Mouse (Mus musculus): Measurements from ENCODE around the gene Ykt6. TPM values are rescaled to one million over a fixed set of nuclear protein-coding genes. Genes with fewer than 3 reads are reported as not detected.
"Not testable (repeated sequence)": the region's sequence is repeated elsewhere in the genome, so short reads cannot be mapped to it uniquely, and the experiment has no call there.

Gene Ykt6
- total RNA-seq (2021) = 10 to 100 TPM; 85.7 to 97.5 TPM

GRCm38 (mm10) chr11:5955546-5956276 lies at the start of gene Ykt6:
Gene Ykt6 (plus strand): TSS chr11:5955693.
- DNase-seq = peak; percentile 98
- intact Hi-C loops (cut with DNase I) = no loop called here

- intact Hi-C loops (cut with DNase I) = no loop called here
- no peak for DNase-seq
Observed at GRCm38 (mm10) chr11:5905778-5906518, 49.5 kb upstream of the Ykt6 start.

DNA sequence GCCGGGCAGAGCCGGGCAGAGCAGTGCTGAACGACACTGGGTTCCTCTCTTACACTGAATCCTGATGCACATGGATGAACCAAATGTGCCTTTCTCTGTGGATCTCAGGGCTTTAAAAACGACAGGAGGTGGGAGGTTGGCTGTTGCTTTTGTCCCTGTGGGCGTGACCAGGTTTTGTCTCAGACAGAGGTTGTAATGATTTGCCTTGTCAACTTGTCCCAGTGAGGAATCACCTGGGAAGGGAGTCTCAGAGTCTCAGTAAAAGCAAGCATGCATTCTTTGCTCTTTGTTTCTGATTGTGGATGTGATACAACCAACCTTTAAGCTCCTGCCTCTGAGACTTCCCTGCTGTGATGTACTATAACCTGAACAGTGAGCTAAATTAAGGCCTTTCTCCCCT lies 48.4 kb upstream of the Ykt6 start:
- DNase-seq = no peak
- intact Hi-C loops (cut with DNase I) = no loop called here

- no peak for DNase-seq
- intact Hi-C loops (cut with DNase I) = no loop called here
Observed at GRCm38 (mm10) chr11:5908642-5909041, 46.9 kb upstream of the Ykt6 start.

DNA sequence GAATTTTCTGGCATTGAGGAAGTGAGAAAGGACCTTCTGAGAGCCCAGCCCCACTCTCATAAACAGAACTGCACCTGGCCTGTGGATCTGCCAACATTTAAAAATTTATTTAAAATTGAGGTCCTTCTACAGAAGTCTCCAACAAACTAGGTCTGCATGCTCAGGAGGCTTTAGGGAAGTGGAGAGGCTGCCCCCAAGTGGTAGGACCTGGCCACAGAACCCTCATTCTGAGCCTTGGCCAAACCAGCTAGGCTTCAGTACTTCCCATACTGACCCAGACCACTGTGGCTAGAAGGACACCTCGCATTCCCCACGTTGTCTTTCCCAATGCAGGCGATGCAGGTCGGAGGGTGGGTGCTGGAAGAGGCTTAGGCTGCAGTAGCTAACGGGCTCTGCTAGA lies 42.9 kb upstream of the Ykt6 start:
- peak; percentile 81 to 82 for DNase-seq
- intact Hi-C loops (cut with DNase I) = no loop called here

GRCm38 (mm10) chr11:5913256-5913655 lies 42.2 kb upstream of the Ykt6 start:
- intact Hi-C loops (cut with DNase I) = no loop called here
- no peak for DNase-seq

DNA sequence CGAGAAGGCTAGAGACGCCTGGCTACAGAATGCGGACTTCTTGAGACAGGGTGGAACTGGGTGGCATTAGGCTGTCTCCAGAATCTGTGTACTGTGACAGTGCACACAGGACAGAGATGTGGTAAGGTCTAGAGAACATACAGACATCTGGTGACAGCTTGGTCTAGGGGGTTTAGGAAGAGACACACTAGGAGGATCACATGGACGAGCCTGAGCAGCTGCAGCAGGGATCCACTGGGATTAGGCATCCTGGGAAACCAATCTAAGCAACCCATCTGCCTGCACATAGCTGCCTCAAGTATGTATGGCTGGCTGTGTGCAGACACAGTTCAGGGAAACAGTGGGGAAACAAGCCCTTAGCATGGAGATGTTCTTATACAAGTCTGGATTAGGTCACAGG lies 41.6 kb upstream of the Ykt6 start:
- no peak for DNase-seq
- intact Hi-C loops (cut with DNase I) = no loop called here

DNA sequence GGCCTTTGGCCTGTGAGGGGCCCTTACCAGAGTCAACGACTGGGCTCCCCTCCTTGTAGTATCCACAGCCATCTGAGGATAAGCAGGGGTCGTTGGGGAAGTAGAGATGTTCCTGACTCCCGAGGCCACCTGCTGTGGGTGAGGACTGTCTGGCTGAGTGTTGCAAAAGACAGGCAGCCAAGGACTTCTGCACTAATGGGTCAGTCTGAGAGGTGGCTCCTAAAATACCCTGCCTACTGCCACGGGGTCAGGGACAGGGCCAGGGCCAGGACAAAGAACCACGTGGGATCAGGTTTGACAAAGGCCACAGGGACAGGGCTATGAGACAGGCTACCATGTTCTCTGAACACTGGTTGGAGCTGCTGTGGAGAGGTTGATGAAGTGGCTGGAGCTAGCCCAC lies 40.6 kb upstream of the Ykt6 start:
- DNase-seq = no peak
- intact Hi-C loops (cut with DNase I) = no loop called here

GRCm38 (mm10) chr11:5915429-5916177 lies 39.9 kb upstream of the Ykt6 start:
- intact Hi-C loops (cut with DNase I) = no loop called here
- DNase-seq = peak; percentile 72 to 85

- intact Hi-C loops (cut with DNase I) = no loop called here
Observed at GRCm38 (mm10) chr11:5916178-5916548, 39.3 kb upstream of the Ykt6 start.

DNA sequence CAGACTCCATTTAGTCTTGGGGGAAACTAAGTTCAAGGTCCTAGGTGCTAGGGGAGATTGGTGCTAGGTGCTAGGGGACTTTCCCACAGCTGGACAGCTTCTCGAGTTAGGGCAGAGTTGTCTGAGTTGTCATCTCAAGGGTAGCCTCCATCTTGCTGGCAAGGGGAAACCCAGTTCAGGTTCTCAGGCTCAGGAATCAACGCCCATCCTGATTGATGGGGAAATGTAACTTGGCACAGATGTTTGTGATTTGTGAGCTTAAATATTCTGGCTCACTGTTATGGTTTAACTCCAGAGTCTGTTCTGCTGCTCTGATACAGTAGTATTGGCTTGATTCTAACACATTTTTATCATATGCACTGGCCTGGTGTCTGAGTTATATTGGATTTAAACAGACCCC lies 37.4 kb upstream of the Ykt6 start:
- intact Hi-C loops (cut with DNase I) = no loop called here
- no peak for DNase-seq

More at GRCm38 (mm10) chr11:5916178-5916548, 39.3 kb upstream of the Ykt6 start:
- DNase-seq = peak; percentile 46 to 56

GRCm38 (mm10) chr11:5919606-5920005 lies 35.9 kb upstream of the Ykt6 start:
- DNase-seq = no peak
- intact Hi-C loops (cut with DNase I) = no loop called here

- DNase-seq = no peak
- intact Hi-C loops (cut with DNase I) = no loop called here
Observed at GRCm38 (mm10) chr11:5920323-5920960, 35.1 kb upstream of the Ykt6 start.

DNA sequence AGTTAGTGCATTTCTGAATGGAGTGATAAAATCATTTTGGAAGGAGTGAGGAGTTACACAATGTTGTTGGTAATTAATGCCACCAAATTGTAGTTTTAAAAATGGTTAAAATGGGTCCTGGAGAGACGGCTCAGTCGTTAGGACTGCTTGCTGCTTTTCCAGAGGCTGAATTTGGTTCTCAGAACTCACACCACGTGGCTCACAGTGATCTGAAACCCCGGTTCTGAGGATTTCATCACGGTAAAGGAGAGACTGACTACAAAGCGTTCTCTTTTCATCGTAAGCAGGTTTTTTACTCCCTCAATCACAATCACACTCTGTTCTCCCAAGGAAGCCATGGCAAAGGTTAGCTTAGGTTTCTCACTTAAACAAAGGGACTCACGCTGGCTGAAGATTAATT lies 30.8 kb upstream of the Ykt6 start:
- intact Hi-C loops (cut with DNase I) = no loop called here
- no peak for DNase-seq

GRCm38 (mm10) chr11:5926696-5927220 lies 28.7 kb upstream of the Ykt6 start:
- intact Hi-C loops (cut with DNase I) = no loop called here

DNA sequence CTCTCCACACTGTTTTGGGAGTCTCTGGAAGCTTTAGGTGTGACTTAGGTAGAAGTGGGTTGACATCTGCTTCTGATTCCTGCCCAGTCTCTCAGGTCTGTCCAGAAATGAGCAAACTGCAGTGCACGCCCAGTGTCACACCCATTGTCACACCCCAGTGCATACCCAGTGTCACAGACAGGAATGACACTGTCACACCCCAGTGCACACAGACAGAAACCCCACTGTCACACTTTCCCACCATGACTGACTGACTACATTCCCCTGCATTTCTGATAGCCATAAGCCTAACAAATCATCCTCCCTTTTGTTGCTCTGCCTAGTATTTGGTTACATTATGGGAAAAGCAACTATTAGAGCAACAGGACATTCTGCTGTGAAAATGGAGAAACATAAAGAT lies 24.9 kb upstream of the Ykt6 start:
- intact Hi-C loops (cut with DNase I) = no loop called here
- DNase-seq = no peak

More at GRCm38 (mm10) chr11:5926696-5927220, 28.7 kb upstream of the Ykt6 start:
- DNase-seq = no peak

DNA sequence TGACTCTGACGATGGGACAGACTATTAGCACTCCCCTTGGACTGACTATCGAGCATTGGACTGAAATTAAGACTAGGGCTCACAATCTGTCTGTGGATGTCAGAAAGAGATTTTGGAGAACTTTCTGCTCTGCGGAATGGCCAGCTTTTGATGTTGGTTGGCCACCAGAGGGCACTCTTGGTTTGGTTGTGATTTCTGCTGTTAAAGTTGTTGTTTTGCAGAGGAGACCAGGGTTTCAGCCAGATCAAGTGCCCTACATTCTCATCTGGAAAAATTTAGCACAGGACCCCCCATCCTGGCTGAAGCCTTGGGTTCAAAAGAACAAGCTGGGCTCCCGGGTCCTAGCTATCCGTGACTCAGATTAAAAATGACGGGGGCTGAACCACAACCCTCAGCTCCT lies 23.5 kb upstream of the Ykt6 start:
- DNase-seq = peak in 1 of 2 experiments; percentile 41
- intact Hi-C loops (cut with DNase I) = not testable (repeated sequence)

DNA sequence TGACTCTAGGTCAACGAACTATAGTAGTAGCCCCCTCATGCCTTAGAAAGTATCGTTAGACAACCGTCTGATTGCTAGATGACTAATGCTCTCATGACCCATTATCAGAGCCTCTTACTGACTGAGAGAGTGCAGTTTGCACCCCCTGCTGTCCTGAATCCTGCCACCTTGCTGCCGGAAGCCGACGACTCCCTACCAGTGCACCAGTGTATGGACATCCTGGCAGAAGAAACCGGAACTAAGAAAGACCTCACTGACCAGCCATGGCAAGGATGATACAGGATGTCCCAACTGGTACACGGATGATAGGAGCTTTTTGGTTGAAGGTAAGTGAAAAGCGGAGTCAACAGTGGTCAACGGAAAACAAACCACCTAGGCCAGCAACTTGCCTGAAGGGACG lies 21.0 kb upstream of the Ykt6 start:
- DNase-seq; intact Hi-C loops (cut with DNase I): not testable (repeated sequence)

- no peak for DNase-seq
- intact Hi-C loops (cut with DNase I) = no loop called here
Observed at GRCm38 (mm10) chr11:5942966-5943365, 12.5 kb upstream of the Ykt6 start.

GRCm38 (mm10) chr11:5945096-5945495 lies 10.4 kb upstream of the Ykt6 start:
- DNase-seq = no peak
- intact Hi-C loops (cut with DNase I) = no loop called here

DNA sequence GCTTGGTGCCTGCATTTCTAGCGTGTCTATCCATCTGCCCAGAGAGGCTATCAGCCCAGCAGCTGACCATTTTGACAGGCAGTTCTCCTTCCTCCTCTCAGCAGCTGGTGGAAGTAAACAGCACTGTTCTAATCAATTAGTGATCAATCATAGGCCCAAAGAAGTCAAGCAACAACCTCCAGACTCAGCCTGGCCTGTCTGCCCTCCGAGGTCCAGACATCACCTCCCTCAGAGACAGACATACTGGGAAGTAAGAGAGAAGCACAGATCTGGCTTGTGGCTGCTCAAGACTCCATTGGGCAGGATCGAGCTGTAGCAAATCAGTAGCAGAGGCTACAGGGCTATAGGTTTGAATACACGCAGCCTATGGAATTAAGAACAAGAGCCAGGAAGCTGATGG lies 7.7 kb upstream of the Ykt6 start:
- DNase-seq = no peak
- intact Hi-C loops (cut with DNase I) = no loop called here
